Mouse (Mus musculus): ENCODE measurements around the gene Gm10428.

Gm10428 gene

DNA sequence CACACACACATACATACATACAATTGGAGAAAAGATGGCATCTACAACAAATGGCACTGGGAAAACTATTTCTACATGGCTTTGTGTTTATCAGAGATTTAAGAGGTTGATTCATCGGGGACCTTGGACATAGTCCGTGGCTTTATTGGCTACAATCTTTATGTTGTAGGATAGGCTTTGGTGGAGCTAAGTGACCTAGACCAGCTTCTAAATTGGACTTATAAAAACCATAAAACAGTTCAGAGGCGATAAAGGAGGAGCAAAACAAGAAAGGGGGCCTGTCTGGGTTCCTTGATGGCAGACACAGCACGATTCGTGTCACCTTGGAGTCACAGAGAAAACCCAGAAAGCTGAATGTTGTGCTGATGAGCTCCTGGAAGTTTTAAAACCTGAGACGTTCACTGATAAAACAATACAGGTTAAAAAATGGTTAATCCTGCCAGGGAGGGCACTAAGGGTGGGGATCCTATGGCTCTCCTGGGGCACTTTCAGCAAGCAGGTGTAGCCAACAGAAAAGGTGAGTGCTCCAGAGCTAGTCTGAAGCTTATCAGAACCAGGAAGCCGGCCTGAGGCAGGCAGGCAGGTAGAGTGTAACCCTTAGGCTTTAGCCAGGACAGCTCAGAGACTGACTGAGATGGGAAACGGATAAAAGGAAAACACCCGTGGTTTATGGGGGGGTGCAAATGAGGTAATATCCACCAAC lies 8.0 kb downstream of the Gm10428 start:
- in situ Hi-C loops (cut with MseI, MboI), result loop anchor here in 1 of 2 experiments (25.0 kb wide), 1 partner anchor 376 kb away; the partner anchor contains the start of gene Pmp22

DNA sequence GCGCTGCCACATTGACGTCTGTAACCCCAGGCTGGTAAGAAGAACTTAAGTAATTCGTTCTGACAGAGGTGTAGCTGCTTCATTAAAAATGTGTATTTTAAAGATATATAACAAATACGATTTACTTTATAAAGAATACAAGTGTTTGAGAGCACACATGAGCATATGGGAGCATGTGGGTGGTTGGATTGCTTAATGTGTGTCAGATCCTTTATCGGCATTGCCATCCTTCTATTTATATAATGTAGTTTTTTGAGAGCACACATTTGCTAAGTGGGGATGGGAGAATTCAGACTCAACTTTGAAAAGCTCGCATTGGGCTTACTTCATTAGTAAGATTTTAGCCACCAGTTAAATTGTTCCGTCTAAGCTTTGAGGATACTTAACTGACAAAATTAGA lies 23.6 kb downstream of the Gm10428 start:
- in situ Hi-C loops (cut with MseI, MboI), result no loop called here

DNA sequence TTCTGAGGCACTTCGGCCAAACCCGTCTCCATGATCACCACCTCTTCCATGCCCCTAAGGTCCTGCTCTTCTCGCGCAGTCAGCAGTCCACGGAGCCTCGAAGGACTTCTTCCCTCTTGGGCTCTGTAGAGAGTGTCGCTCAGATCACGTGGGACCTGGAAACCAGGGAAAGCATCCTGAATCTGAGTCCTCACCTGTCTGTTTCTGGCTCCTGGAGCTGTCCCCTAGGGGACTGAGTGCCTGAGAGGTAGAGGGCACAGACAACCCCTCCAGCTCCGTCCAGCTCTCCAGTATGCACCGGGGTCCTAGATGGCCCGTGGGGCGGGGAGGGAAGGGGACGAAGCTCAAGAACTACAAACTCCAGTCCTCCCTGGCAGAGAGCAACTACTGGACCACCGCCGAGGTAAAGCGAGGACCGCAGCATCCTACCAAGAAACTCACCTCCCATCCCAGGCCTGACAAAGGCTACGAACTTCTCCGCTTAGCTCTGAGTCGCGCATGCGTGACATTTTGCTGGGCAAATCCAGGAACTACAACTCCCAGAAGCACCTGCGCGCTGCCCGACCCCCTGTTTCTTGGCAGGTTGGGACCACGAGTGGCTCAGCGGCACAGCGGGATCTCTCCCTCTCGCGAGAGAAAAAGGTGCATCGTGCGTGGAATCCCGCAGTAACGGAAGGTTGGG lies 36.2 kb downstream of the Gm10428 start, which contains the start of gene Zfp286:
TSS of gene Zfp286 (minus strand) at position 528 of the 682 bp plus-strand sequence.
- in situ Hi-C loops (cut with MseI, MboI), result no loop called here

DNA sequence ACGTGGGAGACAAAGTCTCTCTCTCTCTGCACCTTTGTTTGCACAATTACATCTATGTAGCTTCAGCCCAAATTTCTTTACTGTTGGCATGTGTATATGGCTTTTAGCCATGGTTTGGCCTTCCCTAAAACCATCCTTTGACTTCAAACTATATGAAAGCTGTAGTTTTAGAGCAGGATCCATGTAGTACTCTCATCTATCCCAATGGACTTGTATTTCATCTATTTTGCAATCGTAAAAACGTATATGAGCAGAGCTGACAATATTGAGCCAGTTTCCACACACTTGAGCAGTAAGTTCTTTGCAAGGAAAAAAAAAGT lies 36.7 kb downstream of the Gm10428 start:
- in situ Hi-C loops (cut with MseI, MboI), result no loop called here
